Mouse (Mus musculus): ENCODE measurements around the gene Enkur. TPM values are rescaled to one million over a fixed set of nuclear protein-coding genes. Genes with fewer than 3 reads are reported as not detected.

Gene Enkur
- polyA plus RNA-seq, 1 experiment from 2014 or later, result 3.9 TPM

DNA sequence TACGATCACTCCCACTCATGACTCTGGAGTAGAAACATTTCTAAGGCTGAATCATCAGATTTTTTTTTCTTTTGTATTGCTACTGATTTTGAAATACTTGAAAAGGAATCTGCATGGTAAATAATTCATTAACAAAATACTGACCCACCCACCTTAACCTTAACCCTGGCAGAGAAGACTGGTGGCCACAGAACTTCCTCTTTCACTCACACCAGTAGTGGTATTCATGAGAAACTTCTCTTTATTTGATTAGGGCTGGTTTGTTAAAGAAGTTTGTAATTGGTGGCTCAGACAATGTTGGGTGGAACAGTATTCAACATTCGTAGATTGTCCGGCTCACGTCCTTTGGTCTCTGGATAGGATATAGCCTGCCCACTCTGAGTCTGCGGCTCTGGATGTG lies 26.0 kb downstream of the Enkur start:
- WGBS, result 92% methylated on average over 5 of the region's 5 CpGs
- no peaks in the 10 kb centered on the region for H3K27me3 ChIP-seq
- H3K9me3 ChIP-seq (replicated peaks), result no peaks in the 10 kb centered on the region
- no peak overlapping the region for H3K9ac ChIP-seq
- no peaks in the 10 kb centered on the region for H3K4me1 ChIP-seq
- no peak overlapping the region for H3K4me3 ChIP-seq
- no peaks in the 10 kb centered on the region for H3K36me3 ChIP-seq
- no peak overlapping the region for H3K27ac ChIP-seq
- no peak for ATAC-seq (ENCODE audit: low FRiP score)
- H3K4me2 ChIP-seq (replicated peaks), result no peak overlapping the region

DNA sequence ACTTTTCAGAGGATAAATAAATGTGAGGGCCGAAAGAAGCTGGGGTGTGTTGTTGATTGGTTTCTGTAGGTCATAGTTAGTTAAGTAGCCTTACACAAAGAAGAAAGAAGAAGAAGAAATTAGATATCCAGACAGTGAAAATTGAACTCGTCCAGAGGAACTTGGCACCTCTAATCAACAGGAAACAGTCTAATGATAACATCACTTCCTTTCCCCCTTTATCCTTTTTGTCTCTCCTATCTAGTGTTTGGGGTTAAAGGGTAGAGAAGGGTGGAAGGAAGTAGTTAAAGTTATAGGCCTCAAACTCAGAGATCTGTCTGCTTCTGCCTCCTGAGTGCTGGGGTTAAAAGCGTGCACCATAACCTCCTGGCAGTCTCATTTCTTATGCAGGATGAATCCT lies 32.4 kb downstream of the Enkur start:
- H3K27ac ChIP-seq, result no peak overlapping the region
- H3K4me2 ChIP-seq (replicated peaks), result no peak overlapping the region
- no peaks in the 10 kb centered on the region for H3K4me1 ChIP-seq
- H3K36me3 ChIP-seq, result no peaks in the 10 kb centered on the region
- no peak overlapping the region for H3K4me3 ChIP-seq
- WGBS, result 91% methylated on average over 3 of the region's 3 CpGs
- H3K9me3 ChIP-seq (replicated peaks), result no peaks in the 10 kb centered on the region
- H3K27me3 ChIP-seq, result no peaks in the 10 kb centered on the region
- no peak overlapping the region for H3K9ac ChIP-seq
- no peak for ATAC-seq (ENCODE audit: low FRiP score)

DNA sequence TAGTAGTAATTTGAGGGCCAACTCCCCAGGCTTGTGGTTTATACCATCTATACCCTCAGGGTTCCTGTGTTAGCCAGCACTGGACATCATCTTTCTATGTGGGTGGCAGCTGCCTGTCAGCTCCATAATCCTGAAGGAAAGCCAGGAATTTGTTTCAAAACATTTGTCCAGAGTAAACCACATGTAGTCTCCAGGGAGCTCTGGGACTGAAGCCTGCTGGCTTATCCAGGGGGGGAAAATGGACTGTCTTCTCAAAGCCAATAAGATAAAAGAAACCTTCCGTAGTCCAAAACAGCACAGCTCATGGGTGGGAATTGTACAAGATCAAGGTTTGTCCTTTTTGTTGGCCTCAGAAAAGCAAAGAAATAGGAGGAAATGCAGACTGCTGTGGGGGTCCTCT lies 37.2 kb downstream of the Enkur start:
- no peak overlapping the region for H3K4me3 ChIP-seq
- 83% methylated on average over 1 of the region's 1 CpGs for WGBS
- ATAC-seq (ENCODE audit: low FRiP score), result no peak
- no peaks in the 10 kb centered on the region for H3K9me3 ChIP-seq (replicated peaks)
- H3K4me1 ChIP-seq, result no peaks in the 10 kb centered on the region
- H3K27me3 ChIP-seq, result no peaks in the 10 kb centered on the region
- H3K36me3 ChIP-seq, result no peaks in the 10 kb centered on the region
- H3K27ac ChIP-seq, result no peak overlapping the region
- H3K9ac ChIP-seq, result no peak overlapping the region
- no peak overlapping the region for H3K4me2 ChIP-seq (replicated peaks)

DNA sequence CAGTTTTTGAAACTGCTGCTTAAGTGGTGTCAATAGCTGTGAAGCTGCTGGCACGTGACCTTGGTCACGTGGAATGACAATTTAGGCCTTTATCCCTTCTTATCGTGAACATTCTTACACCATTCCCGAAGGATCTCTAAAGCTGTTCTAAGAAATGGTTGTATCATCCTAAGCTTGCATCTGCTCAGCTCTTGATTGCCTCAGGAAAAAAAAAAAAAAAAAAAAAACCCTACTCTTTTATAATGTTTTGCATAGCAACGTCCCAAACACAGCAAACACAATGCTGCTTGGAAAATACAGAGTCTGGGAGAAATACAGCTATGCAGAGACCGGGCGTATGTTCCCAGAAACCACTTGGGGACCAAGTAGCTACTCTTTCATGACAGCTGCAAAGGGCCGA lies 40.9 kb downstream of the Enkur start:
- no peaks in the 10 kb centered on the region for H3K4me1 ChIP-seq
- ATAC-seq (ENCODE audit: low FRiP score), result no peak
- no peaks in the 10 kb centered on the region for H3K36me3 ChIP-seq
- no peak overlapping the region for H3K4me2 ChIP-seq (replicated peaks)
- H3K4me3 ChIP-seq, result no peak overlapping the region
- WGBS, result 77% methylated on average over 8 of the region's 8 CpGs
- no peaks in the 10 kb centered on the region for H3K9me3 ChIP-seq (replicated peaks)
- no peak overlapping the region for H3K9ac ChIP-seq
- H3K27ac ChIP-seq, result no peak overlapping the region
- no peaks in the 10 kb centered on the region for H3K27me3 ChIP-seq

DNA sequence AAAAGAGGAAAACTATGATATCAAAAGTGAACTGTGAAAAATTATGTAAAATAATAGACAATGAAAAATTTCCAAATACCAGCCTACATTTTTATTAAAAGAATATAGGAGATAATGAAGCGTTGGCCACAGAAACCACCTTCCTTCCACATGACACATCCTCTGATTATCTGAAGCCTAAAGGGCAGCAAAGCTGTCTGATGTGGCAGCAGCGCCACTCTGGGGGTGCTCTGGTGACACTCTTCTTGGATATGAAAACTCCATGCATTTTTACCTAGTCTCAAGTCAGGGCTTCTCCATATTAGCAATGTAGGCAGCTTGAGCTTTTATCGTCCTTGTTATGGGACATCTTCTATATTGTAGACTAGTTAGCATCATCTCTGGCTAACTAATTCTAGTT lies 51.7 kb downstream of the Enkur start:
- Histone ChIP-seq H3K9ac (no peak overlapping the region), H3K4me3 (no peak overlapping the region), H3K4me2 (replicated peaks) (no peak overlapping the region), H3K4me1 (no peaks in the 10 kb centered on the region), H3K36me3 (no peaks in the 10 kb centered on the region), H3K9me3 (replicated peaks) (no peaks in the 10 kb centered on the region), H3K27ac (no peak overlapping the region), H3K27me3 (no peaks in the 10 kb centered on the region)
- no peak for ATAC-seq (ENCODE audit: low FRiP score)
- WGBS, result 84% methylated on average over 3 of the region's 3 CpGs

DNA sequence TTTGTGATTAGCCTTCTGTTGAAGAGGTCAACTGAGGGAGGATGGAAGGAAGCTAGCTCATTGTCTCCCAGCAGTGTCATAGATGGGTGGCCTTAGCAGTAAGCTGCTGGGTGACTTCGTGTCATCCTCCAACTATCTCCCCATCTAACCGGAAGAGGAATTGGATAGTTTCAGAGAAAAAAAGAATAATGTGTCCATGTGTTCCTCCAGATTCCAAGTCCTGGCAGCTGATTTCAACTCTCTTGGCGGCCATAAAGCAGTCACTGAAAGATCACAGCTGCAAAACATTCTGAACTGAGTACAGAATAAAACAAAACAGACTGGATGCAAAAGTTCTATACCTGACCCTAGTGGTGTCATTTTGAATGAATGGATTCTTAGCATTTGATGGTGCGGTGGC lies 58.0 kb downstream of the Enkur start:
- Histone ChIP-seq H3K4me3 (no peak overlapping the region), H3K27ac (no peak overlapping the region), H3K27me3 (no peaks in the 10 kb centered on the region), H3K9me3 (replicated peaks) (no peaks in the 10 kb centered on the region), H3K9ac (no peak overlapping the region), H3K4me1 (peaks cover 8% of the 10 kb centered on the region; the same call in 1 of the 2 replicates), H3K36me3 (no peaks in the 10 kb centered on the region), H3K4me2 (replicated peaks) (no peak overlapping the region)
- 87% methylated on average over 4 of the region's 4 CpGs for WGBS
- no peak for ATAC-seq (ENCODE audit: low FRiP score)

DNA sequence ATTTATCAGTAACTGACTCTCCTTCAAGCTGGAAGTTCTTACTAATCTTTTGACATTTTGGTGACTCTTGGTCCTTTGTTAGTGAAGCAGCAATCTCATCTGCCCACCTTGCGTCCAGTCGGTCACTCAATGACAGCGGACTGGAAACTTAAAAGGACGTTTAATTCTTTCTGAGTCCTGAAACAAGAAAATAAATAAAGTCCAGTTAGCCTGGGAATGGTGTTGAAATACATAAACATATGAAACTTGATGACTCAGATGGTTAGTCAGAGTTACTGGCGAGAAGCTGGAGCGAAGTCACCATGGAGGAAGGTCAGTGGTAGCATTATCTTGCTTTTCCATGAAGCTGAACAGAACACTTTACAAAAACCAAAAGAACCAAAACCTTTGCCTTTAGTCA lies 58.7 kb downstream of the Enkur start:
- Histone ChIP-seq H3K9me3 (replicated peaks) (no peaks in the 10 kb centered on the region), H3K4me2 (replicated peaks) (no peak overlapping the region), H3K4me3 (no peak overlapping the region), H3K27me3 (no peaks in the 10 kb centered on the region), H3K9ac (no peak overlapping the region), H3K36me3 (no peaks in the 10 kb centered on the region), H3K4me1 (peaks cover 8% of the 10 kb centered on the region; the same call in 1 of the 2 replicates), H3K27ac (no peak overlapping the region)
- ATAC-seq (ENCODE audit: low FRiP score), result no peak
- WGBS, result 86% methylated on average over 6 of the region's 6 CpGs

DNA sequence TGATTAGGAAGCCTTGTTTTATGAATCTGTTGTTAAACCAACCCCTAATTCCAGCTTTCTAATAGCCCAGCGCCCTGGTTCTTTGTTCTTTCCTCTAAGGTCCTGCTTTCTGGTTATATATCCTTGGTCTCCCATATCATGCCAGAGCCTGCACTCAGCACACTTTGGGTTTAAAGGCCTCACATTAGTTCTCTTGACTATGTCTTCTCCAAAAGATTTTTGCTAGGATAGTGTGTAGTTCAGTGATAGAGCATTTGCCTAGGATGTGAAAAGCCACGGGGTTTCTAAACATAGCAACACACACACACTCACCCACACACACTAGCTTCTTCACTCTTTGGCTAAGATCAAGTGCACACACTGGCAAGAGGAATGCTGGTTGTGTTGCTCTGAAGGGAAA lies 62.5 kb downstream of the Enkur start:
- peaks cover 12% of the 10 kb centered on the region; the same call in 1 of the 2 replicates for H3K4me1 ChIP-seq
- H3K9ac ChIP-seq, result peak overlapping the region; percentile 77; the same call in 1 of the 2 replicates
- H3K4me2 ChIP-seq (replicated peaks), result peak overlapping the region; percentile 86
- ATAC-seq (ENCODE audit: low FRiP score), result peak; percentile 34
- WGBS, result 30% methylated on average over 2 of the region's 2 CpGs
- no peaks in the 10 kb centered on the region for H3K36me3 ChIP-seq
- H3K9me3 ChIP-seq (replicated peaks), result peaks cover 8% of the 10 kb centered on the region
- peak overlapping the region; percentile 54 for H3K4me3 ChIP-seq
- H3K27ac ChIP-seq, result peak overlapping the region; percentile 93
- no peaks in the 10 kb centered on the region for H3K27me3 ChIP-seq

DNA sequence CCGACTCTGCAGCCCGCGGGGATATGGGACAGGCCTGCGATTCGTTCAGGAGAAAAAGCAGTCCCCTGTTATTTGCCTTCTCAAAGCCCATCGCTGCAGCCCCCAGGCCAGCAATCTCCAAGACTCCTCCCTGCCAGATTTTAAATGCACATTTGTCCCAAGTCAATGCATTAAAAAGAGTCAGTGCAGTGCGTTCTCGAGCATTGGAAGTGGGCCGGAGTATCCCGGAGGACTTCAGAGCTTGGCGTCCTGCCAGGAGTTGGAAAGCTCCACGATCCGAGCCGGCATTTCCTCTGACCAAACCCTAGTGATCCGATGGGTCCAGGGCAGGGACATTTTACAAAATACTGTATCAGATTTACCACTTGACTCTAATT lies 63.0 kb downstream of the Enkur start:
- H3K36me3 ChIP-seq, result no peaks in the 10 kb centered on the region

DNA sequence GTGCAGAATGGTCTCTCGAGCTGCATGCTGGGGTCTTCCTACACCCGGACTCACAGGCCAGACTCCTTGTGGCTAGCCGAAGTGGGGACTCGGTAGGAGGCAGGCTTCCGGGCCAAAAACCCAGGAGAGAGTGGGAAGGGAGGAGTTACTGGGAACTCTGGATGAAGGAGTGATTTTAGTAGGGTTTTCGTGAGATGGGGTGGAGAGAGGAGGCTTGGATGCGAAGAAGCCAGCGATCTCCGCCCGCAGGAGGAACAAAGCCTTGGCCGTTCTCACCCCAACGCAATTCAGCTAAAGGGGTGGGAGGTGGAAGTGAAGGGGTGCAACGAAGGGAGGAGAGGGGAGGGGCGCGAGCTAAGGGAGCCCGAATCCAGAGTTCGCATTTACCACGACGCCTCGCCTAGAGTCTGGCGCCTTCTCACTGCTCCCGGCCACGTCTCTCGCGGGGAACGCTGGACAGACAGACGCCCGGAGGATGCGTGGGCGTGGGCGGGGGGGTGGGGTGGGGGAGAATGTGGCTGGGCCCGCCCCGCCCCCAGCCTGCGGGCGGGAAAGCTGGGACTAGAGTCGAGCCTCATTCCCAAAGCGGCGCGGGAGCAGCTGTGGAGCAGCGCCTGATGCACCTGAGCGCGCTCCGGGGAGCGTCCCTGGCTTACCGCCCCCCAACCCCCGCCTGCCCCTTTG lies 63.5 kb downstream of the Enkur start:
- Histone ChIP-seq H3K27me3 (no peaks in the 10 kb centered on the region), H3K9me3 (replicated peaks) (peaks cover 8% of the 10 kb centered on the region), H3K4me3 (peak overlapping the region; percentile 54), H3K4me1 (peaks cover 12% of the 10 kb centered on the region; the same call in 1 of the 2 replicates), H3K4me2 (replicated peaks) (peak overlapping the region; percentile 86), H3K9ac (peak overlapping the region; percentile 77), H3K36me3 (no peaks in the 10 kb centered on the region), H3K27ac (peak overlapping the region; percentile 93)
- under 1% methylated on average over 41 of the region's 46 CpGs for WGBS
- peak; percentile 92 for ATAC-seq (ENCODE audit: low FRiP score)

More for the DNA sequence above, 63.0 kb downstream of the Enkur start:
- H3K27ac ChIP-seq, result peak overlapping the region; percentile 93
- under 1% methylated on average over 15 of the region's 15 CpGs for WGBS
- H3K9me3 ChIP-seq (replicated peaks), result peaks cover 8% of the 10 kb centered on the region
- H3K27me3 ChIP-seq, result no peaks in the 10 kb centered on the region
- H3K4me3 ChIP-seq, result peak overlapping the region; percentile 54
- H3K9ac ChIP-seq, result peak overlapping the region; percentile 77
- peaks cover 12% of the 10 kb centered on the region; the same call in 1 of the 2 replicates for H3K4me1 ChIP-seq
- ATAC-seq (ENCODE audit: low FRiP score), result no peak; the same call in none of the 2 replicates
- peak overlapping the region; percentile 86 for H3K4me2 ChIP-seq (replicated peaks)

DNA sequence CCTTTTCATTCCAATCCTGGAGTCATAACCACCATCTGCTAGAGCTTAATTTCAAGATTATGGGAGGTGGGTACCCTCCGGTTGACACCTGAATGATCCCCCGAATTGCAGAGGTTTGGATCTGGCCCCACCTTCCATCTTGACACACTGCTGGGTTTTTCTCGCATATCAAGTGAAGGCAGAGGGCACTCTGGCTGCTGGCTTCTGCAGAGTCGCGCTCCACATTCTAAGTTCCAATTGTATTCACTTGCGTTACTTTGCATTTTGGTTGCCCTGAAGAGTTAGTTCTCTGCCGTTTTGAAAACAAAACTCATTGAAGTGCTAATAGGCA lies 64.0 kb downstream of the Enkur start:
- no peaks in the 10 kb centered on the region for H3K36me3 ChIP-seq
- peak; percentile 5; the same call in 1 of the 2 replicates for ATAC-seq (ENCODE audit: low FRiP score)
- H3K9me3 ChIP-seq (replicated peaks), result peaks cover 8% of the 10 kb centered on the region
- no peaks in the 10 kb centered on the region for H3K27me3 ChIP-seq
- 10% methylated on average over 7 of the region's 7 CpGs for WGBS
- peak overlapping the region; percentile 86 for H3K4me2 ChIP-seq (replicated peaks)
- H3K4me1 ChIP-seq, result peaks cover 12% of the 10 kb centered on the region; the same call in 1 of the 2 replicates
- H3K27ac ChIP-seq, result peak overlapping the region; percentile 93
- peak overlapping the region; percentile 54 for H3K4me3 ChIP-seq
- peak overlapping the region; percentile 77 for H3K9ac ChIP-seq
